Mouse (Mus musculus): ENCODE data around the gene Tma7. TPM values are rescaled to one million over a fixed set of nuclear protein-coding genes. Genes with fewer than 3 reads are reported as not detected.
A peak's percentile ranks its signal among the peaks of the same experiment; 100 is the strongest.

Tma7 gene
- polyA plus RNA-seq, 1 experiment from 2014 or later = 774 TPM

DNA sequence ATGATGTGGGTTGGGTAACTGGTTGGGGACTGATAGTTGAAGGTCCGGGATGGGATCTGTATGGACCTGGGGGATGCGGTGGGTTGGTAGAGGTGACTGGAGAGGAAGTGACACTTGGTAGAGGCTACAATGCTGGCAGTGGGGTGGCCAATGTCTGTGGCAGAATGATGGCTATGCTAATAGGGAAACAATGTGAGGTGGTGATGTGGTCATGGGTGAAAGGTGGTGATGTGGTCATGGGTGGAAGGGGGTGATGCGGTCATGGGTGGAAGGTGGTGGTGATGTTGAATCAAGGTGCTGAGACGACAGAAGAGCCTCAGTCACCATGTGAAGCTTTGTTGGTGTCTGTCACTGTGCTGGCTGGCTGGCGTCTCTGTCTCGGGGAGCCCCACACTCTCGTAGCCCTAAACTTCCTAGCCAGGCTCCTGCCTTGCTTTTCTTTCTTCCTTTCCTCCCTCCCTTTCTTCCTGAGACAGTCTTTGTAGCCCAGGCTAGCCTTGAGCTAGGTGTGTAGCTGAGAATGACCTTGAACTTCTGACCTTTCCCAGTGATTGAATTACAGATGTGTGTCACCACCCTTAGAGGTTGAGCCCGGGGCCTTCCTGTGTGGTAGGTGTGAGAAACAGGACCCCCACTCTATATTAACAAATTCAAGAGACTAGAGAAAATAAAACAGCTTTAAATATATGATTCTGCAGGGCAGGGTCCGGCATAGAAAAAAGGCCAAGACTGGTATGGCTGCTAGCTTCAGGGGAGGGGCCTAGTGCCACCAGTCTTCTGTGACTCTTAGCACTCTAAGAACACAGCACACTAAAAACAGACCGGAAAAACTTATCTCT is 30.5 kb downstream of the Tma7 start:
- Histone ChIP-seq H3K27me3 (ENCODE audit: control insufficient read depth, insufficient read depth, low read length) (no peaks in the 10 kb centered on the region), H3K4me3 (ENCODE audit: low read depth, low read length) (no peak overlapping the region), H3K36me3 (ENCODE audit: control insufficient read depth, insufficient read depth, low read length) (no peaks in the 10 kb centered on the region), H3K9ac (ENCODE audit: low read depth, low read length) (no peak overlapping the region), H3K4me1 (replicated peaks; ENCODE audit: control insufficient read depth, insufficient read depth, low read length) (no peaks in the 10 kb centered on the region; the same call in 1 of the 2 replicates), H3K9me3 (ENCODE audit: control insufficient read depth, low read length) (no peaks in the 10 kb centered on the region), H3K4me2 (replicated peaks; ENCODE audit: low read depth, low read length) (no peak overlapping the region), H3K27ac (ENCODE audit: low read depth, low read length) (no peak overlapping the region)
- ATAC-seq (ENCODE audit: low FRiP score) (no peak), DNase-seq (ENCODE audit: low spot score) (no peak)
- WGBS = 90% methylated on average over 10 of the region's 10 CpGs

DNA sequence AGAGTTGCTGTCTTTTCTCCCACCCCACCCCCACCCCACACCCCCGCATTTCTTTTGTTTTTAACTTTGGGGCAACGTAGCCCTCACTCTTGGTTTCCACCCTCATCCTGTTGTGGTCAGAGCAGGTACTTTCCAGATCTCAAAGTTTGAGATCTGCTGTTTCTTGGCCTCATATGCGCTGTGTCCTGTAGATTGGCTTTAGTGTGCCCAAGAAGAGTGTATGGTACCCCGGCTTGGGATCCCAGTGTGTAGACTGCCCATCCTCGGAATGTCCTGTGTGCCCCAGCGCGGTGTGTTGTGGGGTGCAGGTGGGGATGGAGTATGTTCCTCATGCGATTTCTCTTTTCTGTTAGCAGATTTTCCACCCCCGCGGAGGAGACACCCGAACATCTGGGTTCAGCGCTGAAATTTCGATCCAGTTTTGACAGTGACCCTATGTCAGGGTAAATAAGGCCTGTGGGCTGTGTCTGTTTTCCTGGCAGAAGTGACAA is 31.3 kb downstream of the Tma7 start:
- no peaks in the 10 kb centered on the region; the same call in 1 of the 2 replicates for H3K4me1 ChIP-seq (replicated peaks; ENCODE audit: control insufficient read depth, insufficient read depth, low read length)
- H3K9ac ChIP-seq (ENCODE audit: low read depth, low read length) = no peak overlapping the region
- 90% methylated on average over 13 of the region's 13 CpGs for WGBS
- DNase-seq (ENCODE audit: low spot score) (no peak), ATAC-seq (ENCODE audit: low FRiP score) (no peak)
- H3K4me2 ChIP-seq (replicated peaks; ENCODE audit: low read depth, low read length) = no peak overlapping the region
- no peak overlapping the region for H3K27ac ChIP-seq (ENCODE audit: low read depth, low read length)
- H3K4me3 ChIP-seq (ENCODE audit: low read depth, low read length) = no peak overlapping the region
- H3K36me3 ChIP-seq (ENCODE audit: control insufficient read depth, insufficient read depth, low read length) = no peaks in the 10 kb centered on the region
- no peaks in the 10 kb centered on the region for H3K9me3 ChIP-seq (ENCODE audit: control insufficient read depth, low read length)
- no peaks in the 10 kb centered on the region for H3K27me3 ChIP-seq (ENCODE audit: control insufficient read depth, insufficient read depth, low read length)

DNA sequence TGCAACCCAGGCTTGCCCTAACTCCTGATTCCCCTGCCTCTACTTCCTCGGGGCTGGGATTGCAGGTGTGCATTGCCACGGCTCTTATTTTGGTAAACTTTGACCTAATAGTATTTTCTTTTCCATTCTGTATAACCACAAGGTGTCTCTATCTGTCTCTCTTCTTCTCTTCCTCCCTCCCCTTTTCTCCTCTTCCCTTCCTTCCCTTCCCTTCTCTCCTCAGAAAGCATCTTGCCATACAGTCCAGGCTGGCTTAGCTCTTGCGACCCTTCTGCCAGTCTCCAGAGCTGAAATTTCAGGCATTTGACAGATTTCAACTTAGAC is 31.8 kb downstream of the Tma7 start:
- Histone ChIP-seq H3K9me3 (ENCODE audit: control insufficient read depth, low read length) (no peaks in the 10 kb centered on the region), H3K27me3 (ENCODE audit: control insufficient read depth, insufficient read depth, low read length) (no peaks in the 10 kb centered on the region), H3K4me2 (replicated peaks; ENCODE audit: low read depth, low read length) (no peak overlapping the region), H3K4me1 (replicated peaks; ENCODE audit: control insufficient read depth, insufficient read depth, low read length) (no peaks in the 10 kb centered on the region; the same call in 1 of the 2 replicates), H3K36me3 (ENCODE audit: control insufficient read depth, insufficient read depth, low read length) (no peaks in the 10 kb centered on the region), H3K9ac (ENCODE audit: low read depth, low read length) (no peak overlapping the region), H3K27ac (ENCODE audit: low read depth, low read length) (no peak overlapping the region), H3K4me3 (ENCODE audit: low read depth, low read length) (no peak overlapping the region)
- no peak for DNase-seq (ENCODE audit: low spot score)
- no peak for ATAC-seq (ENCODE audit: low FRiP score)
- 70% methylated on average over 3 of the region's 3 CpGs for WGBS

DNA sequence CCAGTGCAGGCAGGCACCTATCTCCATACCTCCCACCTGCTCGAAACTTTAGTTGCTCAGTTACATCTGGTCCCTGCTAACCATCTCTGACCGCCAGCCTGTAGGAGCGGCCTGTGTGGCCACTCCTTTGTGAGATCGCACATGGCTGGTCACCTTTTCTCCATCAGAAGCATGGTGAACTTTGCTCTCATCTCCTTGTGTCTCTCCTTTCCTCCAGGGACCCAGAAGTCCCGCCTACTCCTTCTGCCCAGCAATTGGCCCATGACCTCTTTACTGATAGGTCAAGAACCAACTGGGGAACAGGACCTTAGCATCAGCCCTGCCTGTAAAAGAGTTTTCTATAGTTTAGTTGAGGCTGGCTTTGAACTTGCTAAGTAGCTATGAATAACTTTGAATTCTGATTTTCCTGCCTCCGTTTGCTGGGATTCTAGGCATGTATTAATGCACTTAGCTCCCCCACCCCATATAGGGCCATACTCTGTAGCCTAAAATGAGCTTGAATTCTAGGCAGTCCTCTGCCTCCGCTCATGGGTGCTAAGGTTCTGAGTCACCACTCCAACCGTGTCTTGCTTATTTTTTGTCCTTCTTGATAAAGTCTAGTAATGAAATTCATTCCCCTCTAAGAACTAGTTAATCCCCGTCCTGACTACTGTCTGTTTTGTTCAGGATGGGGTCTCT is 32.3 kb downstream of the Tma7 start:
- no peaks in the 10 kb centered on the region for H3K9me3 ChIP-seq (ENCODE audit: control insufficient read depth, low read length)
- H3K36me3 ChIP-seq (ENCODE audit: control insufficient read depth, insufficient read depth, low read length) = no peaks in the 10 kb centered on the region
- no peaks in the 10 kb centered on the region for H3K27me3 ChIP-seq (ENCODE audit: control insufficient read depth, insufficient read depth, low read length)
- WGBS = 85% methylated on average over 9 of the region's 9 CpGs
- H3K27ac ChIP-seq (ENCODE audit: low read depth, low read length) = no peak overlapping the region
- H3K4me2 ChIP-seq (replicated peaks; ENCODE audit: low read depth, low read length) = no peak overlapping the region
- no peak overlapping the region for H3K4me3 ChIP-seq (ENCODE audit: low read depth, low read length)
- no peak for ATAC-seq (ENCODE audit: low FRiP score)
- H3K4me1 ChIP-seq (replicated peaks; ENCODE audit: control insufficient read depth, insufficient read depth, low read length) = no peaks in the 10 kb centered on the region; the same call in 1 of the 2 replicates
- H3K9ac ChIP-seq (ENCODE audit: low read depth, low read length) = no peak overlapping the region
- DNase-seq (ENCODE audit: low spot score) = no peak

DNA sequence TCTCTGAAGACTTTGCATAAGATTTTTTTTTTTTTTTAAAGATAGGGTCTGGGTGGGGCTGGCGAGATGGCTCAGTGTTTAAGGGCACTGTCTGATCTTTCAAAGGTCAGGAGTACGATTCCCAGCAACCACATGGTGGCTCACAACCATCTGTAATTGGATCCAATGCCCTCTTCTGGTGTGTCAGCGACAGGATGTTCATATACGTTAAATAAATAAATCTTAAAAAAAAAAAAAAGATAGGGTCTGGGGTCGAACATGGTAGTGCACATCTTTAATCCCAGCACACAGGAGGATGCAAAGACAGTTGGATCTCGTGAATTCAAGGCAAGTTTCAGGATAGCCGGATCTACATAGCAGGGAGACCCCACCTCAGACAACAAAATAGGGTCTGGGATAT is 33.1 kb downstream of the Tma7 start:
- Histone ChIP-seq H3K9ac (ENCODE audit: low read depth, low read length) (no peak overlapping the region), H3K27ac (ENCODE audit: low read depth, low read length) (no peak overlapping the region), H3K4me1 (replicated peaks; ENCODE audit: control insufficient read depth, insufficient read depth, low read length) (no peaks in the 10 kb centered on the region), H3K9me3 (ENCODE audit: control insufficient read depth, low read length) (no peaks in the 10 kb centered on the region), H3K4me3 (ENCODE audit: low read depth, low read length) (no peak overlapping the region), H3K4me2 (replicated peaks; ENCODE audit: low read depth, low read length) (no peak overlapping the region), H3K36me3 (ENCODE audit: control insufficient read depth, insufficient read depth, low read length) (no peaks in the 10 kb centered on the region), H3K27me3 (ENCODE audit: control insufficient read depth, insufficient read depth, low read length) (no peaks in the 10 kb centered on the region)
- 84% methylated on average over 7 of the region's 7 CpGs for WGBS
- ATAC-seq (ENCODE audit: low FRiP score) (no peak), DNase-seq (ENCODE audit: low spot score) (no peak)

DNA sequence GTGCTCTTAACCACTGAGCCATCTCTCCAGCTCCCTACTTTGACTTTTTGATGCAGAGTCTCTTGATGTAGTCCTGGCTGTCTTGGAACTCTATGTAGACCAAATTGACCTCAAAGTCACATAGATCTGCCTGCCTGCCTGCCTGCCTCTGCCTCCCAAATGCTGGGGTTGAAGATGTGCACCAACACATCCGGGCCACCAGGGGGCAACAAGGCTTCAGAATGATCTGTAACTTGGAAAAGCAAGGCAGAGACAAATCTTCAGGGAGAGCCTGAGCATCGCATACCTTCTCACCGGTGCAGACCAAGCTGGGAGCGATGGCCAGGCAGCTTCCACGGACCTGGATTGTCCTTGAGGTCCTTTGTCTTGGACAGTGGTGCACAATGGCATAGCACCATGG is 36.1 kb downstream of the Tma7 start:
- ATAC-seq (ENCODE audit: low FRiP score) (no peak), DNase-seq (ENCODE audit: low spot score) (peak; percentile 62)
- 37% methylated on average over 5 of the region's 5 CpGs for WGBS
- no peaks in the 10 kb centered on the region for H3K4me1 ChIP-seq (replicated peaks; ENCODE audit: control insufficient read depth, insufficient read depth, low read length)
- H3K4me3 ChIP-seq (ENCODE audit: low read depth, low read length) = no peak overlapping the region
- H3K27me3 ChIP-seq (ENCODE audit: control insufficient read depth, insufficient read depth, low read length) = no peaks in the 10 kb centered on the region
- no peak overlapping the region for H3K9ac ChIP-seq (ENCODE audit: low read depth, low read length)
- H3K36me3 ChIP-seq (ENCODE audit: control insufficient read depth, insufficient read depth, low read length) = no peaks in the 10 kb centered on the region
- no peaks in the 10 kb centered on the region for H3K9me3 ChIP-seq (ENCODE audit: control insufficient read depth, low read length)
- H3K4me2 ChIP-seq (replicated peaks; ENCODE audit: low read depth, low read length) = no peak overlapping the region
- H3K27ac ChIP-seq (ENCODE audit: low read depth, low read length) = no peak overlapping the region

DNA sequence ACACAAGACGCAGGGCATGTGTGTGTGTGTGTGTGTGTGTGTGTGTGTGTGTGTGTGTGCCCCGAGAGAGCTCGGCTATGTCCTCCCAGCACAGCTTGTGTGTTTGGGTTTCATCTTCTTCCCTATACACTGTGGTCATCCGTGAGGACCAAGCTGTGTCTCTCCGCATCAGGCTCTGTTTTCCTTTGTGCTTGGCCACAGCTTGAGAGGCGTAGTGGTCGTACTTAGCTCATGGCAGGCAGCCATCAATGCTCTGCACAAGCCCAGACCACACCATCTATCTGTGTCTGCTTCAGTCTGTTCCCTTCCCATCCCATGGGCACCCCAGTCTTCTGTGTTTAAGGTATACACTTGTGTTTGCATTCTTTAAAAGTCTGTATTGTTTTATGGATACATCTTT is 41.0 kb downstream of the Tma7 start:
- no peaks in the 10 kb centered on the region for H3K9me3 ChIP-seq (ENCODE audit: control insufficient read depth, low read length)
- no peaks in the 10 kb centered on the region; the same call in 1 of the 2 replicates for H3K4me1 ChIP-seq (replicated peaks; ENCODE audit: control insufficient read depth, insufficient read depth, low read length)
- DNase-seq (ENCODE audit: low spot score) (no peak), ATAC-seq (ENCODE audit: low FRiP score) (no peak)
- H3K27ac ChIP-seq (ENCODE audit: low read depth, low read length) = no peak overlapping the region
- H3K36me3 ChIP-seq (ENCODE audit: control insufficient read depth, insufficient read depth, low read length) = no peaks in the 10 kb centered on the region
- no peak overlapping the region for H3K4me3 ChIP-seq (ENCODE audit: low read depth, low read length)
- H3K4me2 ChIP-seq (replicated peaks; ENCODE audit: low read depth, low read length) = no peak overlapping the region
- no peaks in the 10 kb centered on the region for H3K27me3 ChIP-seq (ENCODE audit: control insufficient read depth, insufficient read depth, low read length)
- no peak overlapping the region for H3K9ac ChIP-seq (ENCODE audit: low read depth, low read length)
- 85% methylated on average over 7 of the region's 7 CpGs for WGBS

DNA sequence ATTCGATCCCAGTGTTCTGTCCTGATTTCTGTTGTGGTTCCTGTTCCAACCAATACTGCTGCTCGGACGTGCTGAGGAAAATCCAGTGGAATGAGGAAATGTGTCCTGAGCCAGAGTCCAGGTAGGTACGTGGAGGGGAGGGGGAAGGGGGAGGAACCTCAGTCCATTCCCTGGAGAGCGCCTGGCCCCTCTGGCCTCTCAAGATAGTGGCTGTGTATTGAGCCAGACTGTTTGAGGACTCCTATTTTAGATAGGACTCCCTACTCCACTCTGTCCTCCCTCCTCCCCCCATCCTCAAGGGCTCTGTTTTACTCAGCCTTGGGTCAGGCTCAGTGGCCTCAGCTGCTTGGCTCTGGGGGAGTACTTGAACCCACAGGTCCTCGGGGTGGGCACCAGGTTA is 41.5 kb downstream of the Tma7 start:
- WGBS = 71% methylated on average over 6 of the region's 6 CpGs
- Histone ChIP-seq H3K9ac (ENCODE audit: low read depth, low read length) (no peak overlapping the region), H3K4me2 (replicated peaks; ENCODE audit: low read depth, low read length) (no peak overlapping the region), H3K4me3 (ENCODE audit: low read depth, low read length) (no peak overlapping the region), H3K4me1 (replicated peaks; ENCODE audit: control insufficient read depth, insufficient read depth, low read length) (no peaks in the 10 kb centered on the region; the same call in 1 of the 2 replicates), H3K9me3 (ENCODE audit: control insufficient read depth, low read length) (no peaks in the 10 kb centered on the region), H3K27ac (ENCODE audit: low read depth, low read length) (no peak overlapping the region), H3K27me3 (ENCODE audit: control insufficient read depth, insufficient read depth, low read length) (no peaks in the 10 kb centered on the region), H3K36me3 (ENCODE audit: control insufficient read depth, insufficient read depth, low read length) (no peaks in the 10 kb centered on the region)
- ATAC-seq (ENCODE audit: low FRiP score) = no peak
- no peak for DNase-seq (ENCODE audit: low spot score)

DNA sequence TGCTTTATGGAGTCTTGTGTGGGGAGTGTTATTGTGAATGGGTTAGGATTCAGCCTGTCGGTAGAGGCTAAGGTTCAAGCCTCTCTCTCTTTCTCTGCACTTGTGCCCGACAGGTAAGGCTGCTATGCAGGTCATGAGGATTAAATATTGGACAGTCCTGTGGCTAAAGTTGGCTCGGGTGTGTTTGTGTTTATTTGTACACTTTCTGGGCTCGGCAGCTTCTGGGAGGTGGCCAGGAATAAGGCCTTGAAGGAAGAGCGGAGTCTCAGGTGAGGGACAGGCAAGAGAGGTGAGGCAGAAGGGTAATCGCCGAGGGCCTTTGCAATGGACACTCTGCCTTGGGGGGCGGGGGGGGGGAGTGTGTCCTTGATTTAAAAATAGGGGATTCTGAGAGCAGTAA is 42.2 kb downstream of the Tma7 start:
- Histone ChIP-seq H3K27ac (ENCODE audit: low read depth, low read length) (no peak overlapping the region), H3K9me3 (ENCODE audit: control insufficient read depth, low read length) (no peaks in the 10 kb centered on the region), H3K9ac (ENCODE audit: low read depth, low read length) (no peak overlapping the region), H3K4me1 (replicated peaks; ENCODE audit: control insufficient read depth, insufficient read depth, low read length) (no peaks in the 10 kb centered on the region; the same call in 1 of the 2 replicates), H3K27me3 (ENCODE audit: control insufficient read depth, insufficient read depth, low read length) (no peaks in the 10 kb centered on the region), H3K4me3 (ENCODE audit: low read depth, low read length) (no peak overlapping the region), H3K36me3 (ENCODE audit: control insufficient read depth, insufficient read depth, low read length) (no peaks in the 10 kb centered on the region), H3K4me2 (replicated peaks; ENCODE audit: low read depth, low read length) (no peak overlapping the region)
- DNase-seq (ENCODE audit: low spot score) (no peak), ATAC-seq (ENCODE audit: low FRiP score) (no peak)
- 87% methylated on average over 8 of the region's 8 CpGs for WGBS

Measured in hindbrain, embryonic 11.5 days (tissue).